Mouse (Mus musculus): ENCODE measurements around the gene Ptk6. TPM values are rescaled to one million over a fixed set of nuclear protein-coding genes. Genes with fewer than 3 reads are reported as not detected.

Ptk6 gene
- polyA plus RNA-seq, 1 experiment = 0.10 TPM

DNA sequence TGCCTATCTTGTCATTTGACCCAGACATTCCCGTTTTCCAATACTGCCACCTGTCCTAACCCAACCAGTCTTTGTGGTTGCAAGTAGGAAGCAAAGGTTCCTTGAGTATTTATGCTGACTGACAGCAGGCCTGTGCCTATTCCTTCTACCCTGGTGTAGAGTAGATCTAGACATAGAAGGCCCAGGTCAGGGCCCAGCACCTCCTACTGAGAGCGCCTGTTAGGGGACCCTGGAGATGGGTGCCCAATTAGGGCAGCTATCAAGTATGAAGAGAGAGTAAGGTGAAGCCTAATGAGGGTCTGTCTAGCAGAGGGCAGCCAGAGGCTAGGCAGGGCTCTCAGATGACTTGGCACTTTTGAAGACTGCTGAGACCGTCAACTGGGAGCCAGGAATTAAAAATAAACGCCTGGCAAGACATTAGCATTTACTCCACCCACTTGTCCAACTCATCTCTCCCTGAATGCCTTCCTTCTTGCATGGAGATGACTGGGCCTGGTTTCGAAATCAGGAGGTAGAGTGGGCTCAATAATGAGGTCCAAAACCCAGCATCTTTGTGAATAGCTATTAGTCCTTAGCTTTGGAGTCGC lies 44.8 kb downstream of the Ptk6 start:
- Histone ChIP-seq H3K4me3 (ENCODE audit: insufficient read depth, low read length) (no peak overlapping the region; the same call in 1 of the 2 replicates), H3K4me1 (ENCODE audit: control insufficient read depth, insufficient read depth, low read length) (peaks cover 14% of the 10 kb centered on the region), H3K27ac (ENCODE audit: insufficient read depth, low read length) (peak overlapping the region; percentile 98)
- no peak for TF ChIP-seq CTCF (IDR thresholded peaks at IDR 0.05; ENCODE audit: extremely low read depth, insufficient read depth, low read length)
- no peak for TF ChIP-seq POLR2A (IDR thresholded peaks at IDR 0.05; ENCODE audit: extremely low read depth, insufficient read depth, low read length)

DNA sequence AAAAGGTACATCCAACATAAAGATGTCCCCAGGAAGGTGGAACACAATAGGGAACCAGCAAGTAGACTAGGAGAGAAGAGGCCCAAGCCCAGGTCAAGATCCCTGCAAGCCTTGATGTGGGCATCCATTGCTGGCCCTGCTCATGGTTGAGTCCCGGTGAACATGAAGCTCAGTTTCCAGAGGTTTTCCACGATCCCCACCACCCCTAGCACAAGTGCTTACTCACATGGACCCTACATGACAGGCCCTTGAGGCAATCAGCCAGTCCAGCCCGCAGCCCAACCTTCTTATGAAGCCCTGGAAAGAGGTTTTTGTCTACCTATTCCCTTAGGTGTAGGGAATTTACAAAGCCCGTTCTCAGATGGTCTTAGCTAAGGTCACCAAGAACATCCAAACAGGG lies 45.4 kb downstream of the Ptk6 start:
- TF ChIP-seq CTCF (IDR thresholded peaks at IDR 0.05; ENCODE audit: extremely low read depth, insufficient read depth, low read length) (no peak), POLR2A (IDR thresholded peaks at IDR 0.05; ENCODE audit: extremely low read depth, insufficient read depth, low read length) (no peak)
- H3K4me3 ChIP-seq (ENCODE audit: insufficient read depth, low read length) = peak overlapping the region; percentile 97
- H3K4me1 ChIP-seq (ENCODE audit: control insufficient read depth, insufficient read depth, low read length) = peaks cover 14% of the 10 kb centered on the region

DNA sequence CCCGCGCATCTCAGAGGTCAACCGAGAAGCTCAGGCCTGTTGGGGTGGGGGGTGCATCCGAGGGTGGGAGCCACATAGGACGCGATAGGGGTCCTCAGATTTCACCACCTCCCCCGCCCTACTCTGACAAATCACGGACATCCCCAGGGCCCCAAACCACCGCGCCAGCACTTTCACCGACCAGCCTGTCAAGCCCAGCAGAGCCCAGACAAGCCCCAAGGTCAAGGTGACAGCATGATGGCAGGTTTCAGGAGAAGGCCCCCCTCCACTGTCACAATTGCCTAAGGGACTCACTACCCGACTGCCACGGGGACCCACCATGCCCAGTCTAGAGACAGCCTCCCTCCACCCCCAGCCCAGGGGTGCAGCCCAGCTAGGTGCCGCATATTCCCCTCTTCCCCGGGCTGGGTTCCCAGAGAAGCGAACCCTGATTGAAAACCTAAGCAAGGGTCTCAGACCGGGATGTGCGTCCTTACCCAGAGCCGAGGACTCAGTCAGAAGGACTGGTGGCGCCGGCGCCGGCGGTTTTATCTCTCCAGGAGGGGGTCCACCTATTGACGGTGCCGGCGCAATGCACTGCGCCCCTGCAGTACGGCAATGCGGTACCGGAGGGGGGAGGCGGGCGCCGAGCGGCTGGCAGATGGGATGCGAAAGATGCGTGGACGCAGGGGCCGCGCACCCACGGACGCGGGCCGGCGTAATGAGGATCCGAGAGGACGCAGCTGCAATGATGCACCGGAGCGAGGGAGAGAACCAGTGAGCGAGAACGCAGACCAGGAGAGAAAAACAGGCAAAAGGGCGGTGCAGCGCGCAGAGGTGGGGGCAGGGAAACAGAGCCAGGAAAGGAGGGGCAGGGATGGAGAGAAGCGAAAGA lies 46.1 kb downstream of the Ptk6 start, which contains the start of gene Eef1a2:
Eef1a2 (minus strand) TSS at position 767 of the 874 bp plus-strand sequence.
- TF ChIP-seq POLR2A (IDR thresholded peaks at IDR 0.05; ENCODE audit: extremely low read depth, insufficient read depth, low read length) (peak; percentile 74), CTCF (IDR thresholded peaks at IDR 0.05; ENCODE audit: extremely low read depth, insufficient read depth, low read length) (no peak)
- Histone ChIP-seq H3K4me1 (ENCODE audit: control insufficient read depth, insufficient read depth, low read length) (peaks cover 14% of the 10 kb centered on the region), H3K4me3 (ENCODE audit: insufficient read depth, low read length) (peak within 1 kb of the TSS; percentile 97), H3K27ac (ENCODE audit: insufficient read depth, low read length) (peak within 1 kb of the TSS; percentile 98)

More for the DNA sequence above, 45.4 kb downstream of the Ptk6 start:
- peak overlapping the region; percentile 98 for H3K27ac ChIP-seq (ENCODE audit: insufficient read depth, low read length)

DNA sequence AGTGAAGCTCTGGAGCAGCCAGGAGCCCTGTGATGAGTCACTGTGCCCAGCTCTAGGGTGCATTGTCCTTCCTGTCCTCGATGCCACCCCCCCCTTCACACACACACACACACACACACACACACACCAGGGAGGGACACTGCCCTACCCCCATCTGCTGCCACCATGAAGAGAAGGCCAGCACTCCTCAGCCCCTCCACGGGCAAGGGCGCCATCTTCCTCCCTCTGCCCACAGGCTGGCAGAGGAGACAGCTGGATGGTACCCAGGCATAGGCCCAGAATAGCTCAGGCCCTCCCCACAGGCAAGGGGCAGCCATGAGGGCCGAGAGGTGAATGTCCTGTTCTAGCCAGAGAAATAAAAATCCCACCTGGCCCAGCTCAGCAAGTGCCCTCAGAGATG lies 46.8 kb downstream of the Ptk6 start:
- H3K27ac ChIP-seq (ENCODE audit: insufficient read depth, low read length) = peak overlapping the region; percentile 98
- TF ChIP-seq POLR2A (IDR thresholded peaks at IDR 0.05; ENCODE audit: extremely low read depth, insufficient read depth, low read length) = no peak
- TF ChIP-seq CTCF (IDR thresholded peaks at IDR 0.05; ENCODE audit: extremely low read depth, insufficient read depth, low read length) = no peak
- peak overlapping the region; percentile 97 for H3K4me3 ChIP-seq (ENCODE audit: insufficient read depth, low read length)
- peaks cover 16% of the 10 kb centered on the region for H3K4me1 ChIP-seq (ENCODE audit: control insufficient read depth, insufficient read depth, low read length)

DNA sequence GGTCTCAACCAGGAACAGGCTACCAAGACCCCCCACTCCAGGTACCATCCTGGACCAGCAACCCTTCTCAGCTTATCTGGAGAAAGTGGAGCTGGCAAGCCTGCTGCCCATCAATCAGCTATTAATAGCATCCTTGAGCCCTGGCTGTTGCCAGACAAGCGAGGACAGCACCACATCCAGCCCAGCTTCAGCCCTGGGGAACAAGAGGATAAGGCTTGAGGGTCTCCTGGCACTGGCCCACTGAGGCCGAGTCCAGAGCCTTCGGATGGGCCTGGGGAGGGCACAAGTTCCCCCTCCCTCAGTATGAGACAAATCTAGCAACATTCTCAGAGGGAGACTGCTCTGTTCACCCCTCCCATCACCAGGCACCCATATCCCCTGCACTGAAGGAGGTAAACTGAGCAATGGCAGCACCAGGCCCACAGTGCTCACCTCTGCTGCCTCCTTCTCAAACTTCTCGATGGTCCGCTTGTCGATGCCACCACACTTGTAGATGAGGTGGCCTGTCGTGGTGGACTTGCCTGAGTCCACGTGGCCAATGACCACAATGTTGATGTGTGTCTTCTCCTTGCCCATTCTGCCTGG lies 47.7 kb downstream of the Ptk6 start:
- no peak for TF ChIP-seq CTCF (IDR thresholded peaks at IDR 0.05; ENCODE audit: extremely low read depth, insufficient read depth, low read length)
- no peak for TF ChIP-seq POLR2A (IDR thresholded peaks at IDR 0.05; ENCODE audit: extremely low read depth, insufficient read depth, low read length)
- H3K4me3 ChIP-seq (ENCODE audit: insufficient read depth, low read length) = peak overlapping the region; percentile 97
- H3K27ac ChIP-seq (ENCODE audit: insufficient read depth, low read length) = no peak overlapping the region
- H3K4me1 ChIP-seq (ENCODE audit: control insufficient read depth, insufficient read depth, low read length) = peaks cover 16% of the 10 kb centered on the region

DNA sequence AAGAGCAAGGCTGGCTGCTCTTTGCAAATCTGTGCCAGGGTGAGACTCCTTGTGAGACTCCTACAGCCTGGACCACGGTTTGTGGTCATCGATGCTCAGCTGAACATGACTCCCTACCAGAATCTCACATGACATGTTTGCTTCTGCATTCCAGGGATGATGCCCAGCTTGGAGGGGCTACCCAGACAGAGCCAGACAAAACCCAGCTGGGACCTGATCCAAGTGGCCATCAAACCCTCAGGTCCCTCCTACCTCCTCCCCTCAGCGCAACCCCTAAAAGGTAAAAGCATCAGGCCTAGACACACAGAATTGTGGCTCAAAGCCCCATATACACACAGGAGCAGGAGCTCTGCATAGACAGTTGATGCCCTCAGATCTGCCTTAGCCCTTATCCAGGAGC lies 48.2 kb downstream of the Ptk6 start:
- Histone ChIP-seq H3K4me3 (ENCODE audit: insufficient read depth, low read length) (peak overlapping the region; percentile 97), H3K4me1 (ENCODE audit: control insufficient read depth, insufficient read depth, low read length) (peaks cover 12% of the 10 kb centered on the region), H3K27ac (ENCODE audit: insufficient read depth, low read length) (no peak overlapping the region)
- TF ChIP-seq CTCF (IDR thresholded peaks at IDR 0.05; ENCODE audit: extremely low read depth, insufficient read depth, low read length) = no peak
- no peak for TF ChIP-seq POLR2A (IDR thresholded peaks at IDR 0.05; ENCODE audit: extremely low read depth, insufficient read depth, low read length)

DNA sequence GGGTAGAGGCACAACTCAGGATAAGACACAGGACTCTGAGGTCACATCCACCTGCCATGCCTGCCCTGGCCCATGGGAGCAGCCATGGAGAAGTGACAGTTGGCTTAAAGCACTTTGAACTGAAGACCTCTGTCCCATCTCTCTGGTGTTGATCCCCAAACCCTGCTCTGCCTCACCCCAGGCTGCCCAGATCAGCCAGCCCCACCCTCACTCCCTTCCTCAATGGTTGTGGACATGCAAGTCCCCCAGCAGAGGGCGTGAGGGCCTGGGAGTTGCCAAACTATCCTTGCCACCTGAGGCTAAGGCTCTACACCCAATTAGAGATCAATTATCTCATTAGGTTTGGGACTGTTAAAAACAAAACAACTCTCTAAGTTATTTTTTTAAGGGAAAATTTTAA lies 48.8 kb downstream of the Ptk6 start:
- H3K4me1 ChIP-seq (ENCODE audit: control insufficient read depth, insufficient read depth, low read length) = peaks cover 10% of the 10 kb centered on the region
- H3K4me3 ChIP-seq (ENCODE audit: insufficient read depth, low read length) = peak overlapping the region; percentile 97
- no peak overlapping the region for H3K27ac ChIP-seq (ENCODE audit: insufficient read depth, low read length)
- TF ChIP-seq POLR2A (IDR thresholded peaks at IDR 0.05; ENCODE audit: extremely low read depth, insufficient read depth, low read length) (no peak), CTCF (IDR thresholded peaks at IDR 0.05; ENCODE audit: extremely low read depth, insufficient read depth, low read length) (peak; percentile 56)

DNA sequence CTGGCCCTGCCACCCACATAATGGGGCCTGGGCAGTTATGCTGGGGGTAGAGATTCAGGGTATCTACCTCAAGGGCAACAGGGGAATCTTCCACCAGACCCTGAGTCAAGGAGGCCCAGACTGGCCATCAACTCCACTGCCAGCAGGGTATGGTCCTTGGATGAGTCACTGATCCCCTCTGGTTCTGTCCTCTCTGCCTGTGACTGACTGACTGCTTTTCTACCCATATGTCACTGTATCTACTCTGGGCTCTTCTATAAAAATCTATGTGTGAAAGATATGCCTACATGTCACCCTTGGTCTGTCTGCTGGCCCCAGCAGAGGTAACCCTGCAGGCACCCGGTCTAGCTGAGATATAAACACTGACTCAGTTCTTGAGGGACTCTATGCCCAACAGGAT lies 49.5 kb downstream of the Ptk6 start:
- Histone ChIP-seq H3K4me3 (ENCODE audit: insufficient read depth, low read length) (peak overlapping the region; percentile 97; the same call in 1 of the 2 replicates), H3K4me1 (ENCODE audit: control insufficient read depth, insufficient read depth, low read length) (peaks cover 7% of the 10 kb centered on the region), H3K27ac (ENCODE audit: insufficient read depth, low read length) (no peak overlapping the region)
- TF ChIP-seq POLR2A (IDR thresholded peaks at IDR 0.05; ENCODE audit: extremely low read depth, insufficient read depth, low read length) = peak; percentile 8; the same call in 1 of the 2 replicates
- TF ChIP-seq CTCF (IDR thresholded peaks at IDR 0.05; ENCODE audit: extremely low read depth, insufficient read depth, low read length) = no peak

DNA sequence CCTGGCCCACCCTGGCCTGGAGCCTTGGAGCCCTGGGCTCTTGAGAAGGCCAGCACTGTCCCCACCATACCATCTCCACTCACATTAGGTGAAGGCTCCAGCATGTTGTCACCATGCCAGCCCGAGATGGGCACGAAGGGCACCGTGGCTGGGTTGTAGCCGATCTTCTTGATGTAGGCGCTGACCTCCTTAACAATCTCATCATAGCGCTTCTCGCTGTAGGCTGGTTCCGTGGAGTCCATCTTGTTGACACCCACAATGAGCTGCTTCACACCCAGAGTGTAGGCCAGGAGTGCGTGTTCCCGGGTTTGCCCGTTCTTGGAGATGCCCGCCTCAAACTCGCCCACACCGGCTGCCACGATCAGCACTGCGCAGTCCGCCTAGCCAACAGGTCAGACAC lies 49.9 kb downstream of the Ptk6 start:
- peaks cover 7% of the 10 kb centered on the region for H3K4me1 ChIP-seq (ENCODE audit: control insufficient read depth, insufficient read depth, low read length)
- no peak overlapping the region for H3K27ac ChIP-seq (ENCODE audit: insufficient read depth, low read length)
- H3K4me3 ChIP-seq (ENCODE audit: insufficient read depth, low read length) = peak overlapping the region; percentile 97
- no peak for TF ChIP-seq CTCF (IDR thresholded peaks at IDR 0.05; ENCODE audit: extremely low read depth, insufficient read depth, low read length)
- no peak; the same call in 1 of the 2 replicates for TF ChIP-seq POLR2A (IDR thresholded peaks at IDR 0.05; ENCODE audit: extremely low read depth, insufficient read depth, low read length)

Measured in cortical plate, adult 2 months (tissue).